In genomic region chr12:98605264-98605663, GRCm38 (mm10) we compare ENCODE assay signal across 33 mouse cellular contexts. TPM values are rescaled to one million over a fixed set of nuclear protein-coding genes. Genes with fewer than 3 reads are reported as not detected.
"Had no signal": no experiment of that assay in that cellular context is flagged by ENCODE, and none has a peak within 500 bp of the region (broad histone marks: within the 10 kb centered on the region; RNA-seq: fewer than 3 reads in every experiment).

No protein-coding gene starts in this region.

- DNase-seq: left cerebral cortex, postnatal 4 days; liver; liver, embryonic 13.5 days; liver, postnatal 0 days; lung, adult 18-20 months; lung, adult 2 months; lung, embryonic 14.5 days; lung, postnatal 10 days; lung, postnatal 14 days; lung, postnatal 36 days; lung, postnatal 4 days; midbrain, embryonic 14.5 days had no signal

- H3K9me3 ChIP-seq: limb, embryonic 10.5 days; limb, embryonic 12.5 days; limb, embryonic 13.5 days; limb, embryonic 15.5 days; liver, embryonic 12.5 days; liver, embryonic 13.5 days; liver, embryonic 15.5 days; lung, embryonic 15.5 days; midbrain, embryonic 10.5 days; midbrain, embryonic 12.5 days; midbrain, embryonic 13.5 days; midbrain, embryonic 15.5 days had no signal

- H3K36me3 ChIP-seq: limb, embryonic 10.5 days; limb, embryonic 12.5 days; limb, embryonic 13.5 days; limb, embryonic 15.5 days; liver, embryonic 12.5 days; liver, embryonic 13.5 days; liver, embryonic 15.5 days; lung, embryonic 15.5 days; midbrain, embryonic 10.5 days; midbrain, embryonic 12.5 days; midbrain, embryonic 13.5 days; midbrain, embryonic 15.5 days had no signal

- H3K9ac ChIP-seq: limb, embryonic 12.5 days; limb, embryonic 13.5 days; limb, embryonic 15.5 days; liver, embryonic 12.5 days; liver, embryonic 13.5 days; liver, embryonic 14.5 days; liver, embryonic 15.5 days; liver, postnatal 0 days; lung, embryonic 14.5 days; lung, embryonic 15.5 days; midbrain, embryonic 12.5 days; midbrain, embryonic 13.5 days; midbrain, embryonic 15.5 days had no signal

- H3K27ac ChIP-seq: limb, embryonic 10.5 days; limb, embryonic 12.5 days; limb, embryonic 13.5 days; limb, embryonic 15.5 days; liver, embryonic 12.5 days; liver, embryonic 13.5 days; liver, embryonic 14.5 days; liver, embryonic 15.5 days; lung, embryonic 15.5 days; macrophage; midbrain, embryonic 10.5 days; midbrain, embryonic 12.5 days; midbrain, embryonic 13.5 days; midbrain, embryonic 15.5 days had no signal

- H3K27me3 ChIP-seq: limb, embryonic 12.5 days; limb, embryonic 13.5 days; limb, embryonic 15.5 days; liver, embryonic 12.5 days; liver, embryonic 13.5 days; liver, embryonic 15.5 days; lung, embryonic 15.5 days; megakaryocyte, embryonic 14.5 days; midbrain, embryonic 12.5 days; midbrain, embryonic 13.5 days; midbrain, embryonic 15.5 days had no signal

- H3K4me1 ChIP-seq: limb, embryonic 10.5 days; limb, embryonic 12.5 days; limb, embryonic 13.5 days; limb, embryonic 15.5 days; liver, embryonic 12.5 days; liver, embryonic 13.5 days; liver, embryonic 15.5 days; lung, embryonic 15.5 days; midbrain, embryonic 10.5 days; midbrain, embryonic 12.5 days had no signal

- H3K4me2 ChIP-seq: limb, embryonic 12.5 days; limb, embryonic 13.5 days; limb, embryonic 15.5 days; liver, embryonic 11.5 days; liver, embryonic 12.5 days; liver, embryonic 13.5 days; liver, embryonic 15.5 days; lung, embryonic 14.5 days; lung, embryonic 15.5 days; midbrain, embryonic 11.5 days; midbrain, embryonic 12.5 days; midbrain, embryonic 13.5 days; midbrain, embryonic 15.5 days had no signal

- H3K4me3 ChIP-seq: limb, embryonic 10.5 days; limb, embryonic 12.5 days; limb, embryonic 13.5 days; limb, embryonic 15.5 days; liver, embryonic 12.5 days; liver, embryonic 13.5 days; liver, embryonic 15.5 days; lung, embryonic 15.5 days; megakaryocyte, embryonic 14.5 days; midbrain, embryonic 10.5 days; midbrain, embryonic 12.5 days; midbrain, embryonic 13.5 days; midbrain, embryonic 15.5 days; myocyte had no signal

RNA-seq across cellular contexts. Expression of gene Kcnk10, which starts 27.2 kb away (rescaled TPM):
- total RNA-seq: megakaryocyte progenitor cell, adult 5-6 weeks; megakaryocyte-erythroid progenitor cell, adult 5-6 weeks had no signal
- polyA plus RNA-seq: limb, embryonic 11.5 days; liver, embryonic 12.5 days; liver, embryonic 13.5 days; liver, embryonic 14.5 days; liver, embryonic 16.5 days; macrophage; myocyte had no signal
